24 mouse cellular contexts compared by ENCODE assay signal in genomic region chr9:81479534-81479933, GRCm38 (mm10).
DNase-seq lines count a peak whose midpoint lies in the region; ATAC-seq and TF ChIP-seq lines count a peak whose summit lies in the region.
"Had no signal": no experiment of that assay in that cellular context is flagged by ENCODE, and none has a peak within 500 bp of the region (broad histone marks: within the 10 kb centered on the region; RNA-seq: fewer than 3 reads in every experiment).

No protein-coding gene starts in this region.

- H3K36me3 ChIP-seq in heart, embryonic 10.5 days: no peaks in the 10 kb centered on the region
- no peaks in the 10 kb centered on the region for H3K36me3 ChIP-seq in heart, embryonic 14.5 days (ENCODE audit: control insufficient read depth, insufficient read depth, low read length)
- no peaks in the 10 kb centered on the region for H3K36me3 ChIP-seq in heart, postnatal 0 days (replicated peaks; ENCODE audit: control insufficient read depth, insufficient read depth, low read length)
- H3K36me3 ChIP-seq: embryonic facial prominence, embryonic 10.5 days; embryonic facial prominence, embryonic 13.5 days; forebrain, embryonic 12.5 days; forebrain, embryonic 15.5 days; hindbrain, embryonic 12.5 days; hindbrain, embryonic 15.5 days had no signal

- TF ChIP-seq CTCF in heart, postnatal 0 days (IDR thresholded peaks at IDR 0.05; ENCODE audit: low read depth): no peak

- no peaks in the 10 kb centered on the region for H3K9me3 ChIP-seq in heart, embryonic 10.5 days
- 0 out of 2 replicates have a peak, but pooled peaks cover 4% of the 10 kb centered on the region for H3K9me3 ChIP-seq in heart, embryonic 14.5 days (ENCODE audit: control insufficient read depth, low read length)
- peaks cover 6% of the 10 kb centered on the region; the same call in 1 of the 2 replicates for H3K9me3 ChIP-seq in heart, postnatal 0 days (replicated peaks; ENCODE audit: control insufficient read depth, low read length)
- H3K9me3 ChIP-seq: embryonic facial prominence, embryonic 10.5 days; embryonic facial prominence, embryonic 13.5 days; forebrain, embryonic 12.5 days; forebrain, embryonic 15.5 days; hindbrain, embryonic 12.5 days; hindbrain, embryonic 15.5 days had no signal

- H3K4me2 ChIP-seq in heart, embryonic 14.5 days (ENCODE audit: low read length): no peak overlapping the region
- H3K4me2 ChIP-seq in heart, postnatal 0 days (ENCODE audit: low read depth, low read length): no peak overlapping the region
- H3K4me2 ChIP-seq: embryonic facial prominence, embryonic 13.5 days; forebrain, embryonic 12.5 days; forebrain, embryonic 15.5 days; hindbrain, embryonic 12.5 days; hindbrain, embryonic 15.5 days had no signal

- peak; percentile 81 for ATAC-seq in heart, embryonic 14.5 days (ENCODE audit: insufficient number of reproducible peaks, insufficient read depth, low FRiP score, low read depth)
- peak; percentile 69 for ATAC-seq in heart, postnatal 0 days (ENCODE audit: insufficient read depth, low read depth)
- ATAC-seq: activated CD4-positive, CD25-positive, alpha-beta regulatory T cell, adult 4 months; forebrain, embryonic 15.5 days; intestine, postnatal 0 days had no signal

- no peak overlapping the region for H3K27ac ChIP-seq in heart, embryonic 10.5 days
- H3K27ac ChIP-seq in heart, embryonic 14.5 days (replicated peaks in 1 of 2; ENCODE audit: control insufficient read depth in 1 of 2, insufficient read depth in 1 of 2, low read depth in 2 of 2, low read length in 2 of 2): no peak overlapping the region
- no peak overlapping the region for H3K27ac ChIP-seq in heart, postnatal 0 days (ENCODE audit: low read depth)
- H3K27ac ChIP-seq: embryonic facial prominence, embryonic 10.5 days; embryonic facial prominence, embryonic 13.5 days; forebrain, embryonic 12.5 days; forebrain, embryonic 15.5 days; hindbrain, embryonic 12.5 days; hindbrain, embryonic 15.5 days had no signal

- H3K4me1 ChIP-seq in heart, embryonic 10.5 days: no peaks in the 10 kb centered on the region
- no peaks in the 10 kb centered on the region for H3K4me1 ChIP-seq in heart, embryonic 14.5 days (ENCODE audit: control insufficient read depth in 2 of 2, insufficient read depth in 2 of 2, low read length in 2 of 2)
- H3K4me1 ChIP-seq in heart, postnatal 0 days (ENCODE audit: control insufficient read depth, insufficient read depth): no peaks in the 10 kb centered on the region
- H3K4me1 ChIP-seq: embryonic facial prominence, embryonic 10.5 days; embryonic facial prominence, embryonic 13.5 days; forebrain, embryonic 12.5 days; forebrain, embryonic 15.5 days; hindbrain, embryonic 12.5 days; hindbrain, embryonic 15.5 days had no signal

- no peaks in the 10 kb centered on the region; the same call in 1 of the 2 replicates for H3K27me3 ChIP-seq in heart, embryonic 10.5 days (ENCODE audit: insufficient read depth, poor library complexity, severe bottlenecking)
- peaks cover 46% of the 10 kb centered on the region for H3K27me3 ChIP-seq in heart, embryonic 14.5 days (ENCODE audit: control insufficient read depth, insufficient read depth, low read length)
- peaks cover 23% of the 10 kb centered on the region for H3K27me3 ChIP-seq in heart, postnatal 0 days (ENCODE audit: control insufficient read depth, insufficient read depth, low read length)
- H3K27me3 ChIP-seq: embryonic facial prominence, embryonic 13.5 days; forebrain, embryonic 12.5 days; forebrain, embryonic 15.5 days; hindbrain, embryonic 12.5 days; hindbrain, embryonic 15.5 days had no signal

- H3K4me3 ChIP-seq in heart, embryonic 10.5 days: no peak overlapping the region
- no peak overlapping the region for H3K4me3 ChIP-seq in heart, embryonic 14.5 days (ENCODE audit: control insufficient read depth in 1 of 2, insufficient read depth in 1 of 2, low read depth in 1 of 2, low read length in 2 of 2)
- no peak overlapping the region for H3K4me3 ChIP-seq in heart, postnatal 0 days (ENCODE audit: low read depth, low read length)
- H3K4me3 ChIP-seq: embryonic facial prominence, embryonic 10.5 days; embryonic facial prominence, embryonic 13.5 days; erythroblast, embryonic 14.5 days; forebrain, embryonic 12.5 days; forebrain, embryonic 15.5 days; hindbrain, embryonic 12.5 days; hindbrain, embryonic 15.5 days had no signal

- 0 out of 2 replicates have a peak, but pooled peaks have one; percentile 13 for TF ChIP-seq EP300 in heart, postnatal 0 days (IDR thresholded peaks at IDR 0.05; ENCODE audit: low read depth)

- H3K9ac ChIP-seq in heart, embryonic 14.5 days (ENCODE audit: low read length): no peak overlapping the region
- H3K9ac ChIP-seq in heart, postnatal 0 days (replicated peaks; ENCODE audit: low read depth, low read length): no peak overlapping the region
- H3K9ac ChIP-seq: embryonic facial prominence, embryonic 13.5 days; forebrain, embryonic 12.5 days; forebrain, embryonic 15.5 days; hindbrain, embryonic 12.5 days; hindbrain, embryonic 15.5 days had no signal

- 17% methylated on average over 3 of the region's 3 CpGs for WGBS in heart, embryonic 10.5 days
- WGBS in heart, embryonic 14.5 days: 7% methylated on average over 3 of the region's 3 CpGs
- 14% methylated on average over 3 of the region's 3 CpGs for WGBS in heart, postnatal 0 days

- intact Hi-C loops in heart, postnatal 14 days (cut with DNase I): loop anchor here (2.0 kb wide), 1 partner anchor 13 kb away; no protein-coding TSS in a partner anchor
- intact Hi-C loops in heart, postnatal 36 days (cut with DNase I): no loop called here

- peak; percentile 82 for DNase-seq in heart, embryonic 10.5 days (ENCODE audit: low spot score)
- DNase-seq in heart, postnatal 14 days: no peak
- DNase-seq in heart, adult 18-20 months: no peak
- peak; percentile 31 for DNase-seq in heart, postnatal 0 days (ENCODE audit: low spot score)
- DNase-seq in heart, postnatal 36 days: no peak
- DNase-seq: adrenal gland, adult 8-10 months; adrenal gland, postnatal 25 days; cerebellum, adult 11-12 months; cerebellum, adult 8-10 months; cerebellum, postnatal 10 days; cerebellum, postnatal 36 days; embryo, embryonic 11 days; gastrocnemius, postnatal 25 days; kidney, adult 2 months had no signal

Comparison
In these comparisons a context has a peak if more than half of its experiments do, and no peak if none do; other contexts are left out.
1. DNase-seq: peak in heart, embryonic 10.5 days (single experiment) and heart, postnatal 0 days (single experiment); none in heart, postnatal 14 days (0 of 2), heart, adult 18-20 months (0 of 2) and heart, postnatal 36 days (0 of 2).